Mouse (Mus musculus) c-Kit-negative CD71-positive TER-119-positive erythroid progenitor cells, embryonic 14.5 days (primary cell): Measurements from ENCODE around the gene Txndc17.
"Not testable (repeated sequence)": the region's sequence is repeated elsewhere in the genome, so short reads cannot be mapped to it uniquely, and the experiment has no call there.

Experiments used
- DNase-seq: peaks from one replicate; pipeline ENCODE4 v3.0.0-alpha.2; 2013; ENCODE audit warnings: low read depth, low spot score

The Txndc17 gene

DNA sequence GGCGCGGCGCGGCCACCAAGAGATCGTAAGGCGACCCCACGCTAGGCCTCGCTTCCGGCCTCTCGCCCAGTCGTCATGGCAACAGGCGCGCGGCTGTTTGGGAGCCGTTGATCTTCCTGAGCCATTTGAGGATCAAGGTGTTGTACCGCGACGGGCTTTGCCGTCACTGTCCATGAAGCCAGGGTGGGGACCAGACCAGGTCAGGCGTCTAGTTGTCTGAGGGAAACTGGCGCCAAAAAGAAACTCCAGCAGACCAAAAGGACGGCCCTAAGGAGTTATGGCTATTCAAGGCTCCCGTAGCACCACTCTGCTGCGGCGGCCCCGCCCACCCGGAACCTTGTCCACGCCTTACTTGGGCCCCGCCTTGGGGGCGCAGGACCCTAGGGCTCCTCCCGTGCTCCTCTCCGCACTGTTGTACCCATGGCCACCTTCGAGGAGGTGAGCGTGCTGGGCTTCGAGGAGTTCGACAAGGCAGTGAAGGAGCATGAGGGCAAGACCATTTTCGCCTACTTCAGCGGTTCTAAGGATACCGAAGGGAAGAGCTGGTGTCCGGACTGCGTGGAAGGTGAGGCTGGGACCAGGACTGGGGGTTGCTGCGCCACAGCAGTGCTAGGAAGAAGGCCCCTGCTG is at the start of gene Txndc17, which contains the start of gene 4933427D14Rik:
Gene Txndc17 (plus strand): TSS at position 344 of the 630 bp plus-strand sequence.
Gene 4933427D14Rik (minus strand): TSS at position 256 of the 630 bp plus-strand sequence.
- peak; percentile 73 for DNase-seq

- DNase-seq, result no peak
Measured at GRCm38 (mm10) chr11:72163198-72163597, 44.1 kb upstream of the Txndc17 start.

- no peak for DNase-seq
Measured at GRCm38 (mm10) chr11:72169871-72170270, 37.5 kb upstream of the Txndc17 start.

DNA sequence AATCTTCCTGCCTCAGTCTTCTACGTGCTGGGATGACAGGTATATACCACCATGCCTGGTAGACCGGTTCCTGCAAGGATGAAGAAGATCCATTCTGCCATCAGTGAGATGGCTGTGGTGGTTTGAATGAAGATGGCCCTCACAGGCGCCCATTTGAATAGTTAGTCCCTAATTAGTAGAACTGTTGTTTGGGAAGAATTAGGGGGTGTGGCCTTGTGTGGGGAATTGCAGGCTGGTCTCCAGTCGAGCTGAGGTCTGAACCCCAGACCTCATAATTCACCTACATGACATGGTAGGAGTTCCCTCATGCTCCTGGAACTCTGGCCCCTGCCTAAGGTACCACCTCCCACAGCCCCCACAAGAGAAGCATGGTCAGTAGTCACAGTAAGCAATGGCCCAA is 35.4 kb upstream of the Txndc17 start:
- DNase-seq, result not testable (repeated sequence)

GRCm38 (mm10) chr11:72173506-72173905 is 33.8 kb upstream of the Txndc17 start:
- no peak for DNase-seq

DNA sequence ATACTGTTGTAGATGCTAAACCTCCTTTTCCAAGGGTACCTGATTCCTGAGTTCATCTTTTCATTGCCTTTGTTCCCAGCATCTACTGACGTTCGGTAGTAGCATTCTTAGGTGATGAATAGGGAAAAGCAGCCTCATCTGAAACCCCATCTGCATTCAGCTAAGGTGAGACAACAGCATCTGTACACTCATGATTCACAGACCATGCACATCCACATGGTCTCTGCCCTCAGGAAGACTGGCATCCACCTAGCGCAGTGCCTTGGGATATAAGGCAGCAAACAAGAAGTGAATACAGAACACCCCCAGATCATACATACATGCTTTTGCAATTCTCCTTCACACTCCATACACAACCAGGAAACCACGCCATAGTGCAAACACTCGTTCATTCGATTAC is 32.6 kb upstream of the Txndc17 start:
- no peak for DNase-seq

DNA sequence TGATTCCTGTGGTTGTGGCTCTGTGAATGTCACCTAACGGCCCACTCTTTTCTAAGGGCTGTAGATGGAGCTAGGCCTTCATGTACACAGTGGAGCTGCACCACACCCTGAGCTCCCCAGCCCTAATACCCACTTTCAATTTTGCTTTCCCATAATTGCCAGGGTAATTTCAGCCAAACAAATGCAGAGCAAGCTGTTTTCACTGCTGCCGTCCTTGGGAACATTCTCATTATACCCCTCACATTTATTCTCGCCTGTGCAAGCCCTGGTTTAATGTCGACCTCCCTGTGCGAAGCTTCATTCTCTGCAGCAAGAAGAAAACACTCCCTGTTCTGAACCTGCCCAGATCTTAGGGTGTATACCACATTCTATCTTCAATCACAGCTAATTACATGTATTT is 31.4 kb upstream of the Txndc17 start:
- no peak for DNase-seq

DNA sequence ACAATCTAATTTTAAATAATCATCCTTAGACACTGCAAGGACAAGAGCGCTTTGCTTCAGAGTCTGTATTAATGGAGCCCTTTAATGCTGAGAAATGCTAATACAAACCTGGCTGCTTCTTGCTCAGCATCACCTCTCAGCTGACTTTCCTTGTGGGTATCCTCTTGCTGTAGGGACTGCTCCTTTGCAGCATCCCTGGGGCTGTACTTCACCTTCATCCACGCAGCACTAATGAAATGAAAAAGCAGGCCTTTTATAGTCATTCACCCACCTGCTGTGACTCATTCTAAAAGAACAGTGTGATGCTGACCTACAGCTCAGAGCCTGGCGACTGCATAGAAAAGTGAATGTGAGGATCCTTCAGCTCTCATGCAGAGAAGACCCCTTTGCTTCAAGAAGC is 30.8 kb upstream of the Txndc17 start:
- DNase-seq, result no peak

GRCm38 (mm10) chr11:72180556-72180955 is 26.8 kb upstream of the Txndc17 start:
- DNase-seq, result no peak

GRCm38 (mm10) chr11:72181136-72181535 is 26.2 kb upstream of the Txndc17 start:
- no peak for DNase-seq

DNA sequence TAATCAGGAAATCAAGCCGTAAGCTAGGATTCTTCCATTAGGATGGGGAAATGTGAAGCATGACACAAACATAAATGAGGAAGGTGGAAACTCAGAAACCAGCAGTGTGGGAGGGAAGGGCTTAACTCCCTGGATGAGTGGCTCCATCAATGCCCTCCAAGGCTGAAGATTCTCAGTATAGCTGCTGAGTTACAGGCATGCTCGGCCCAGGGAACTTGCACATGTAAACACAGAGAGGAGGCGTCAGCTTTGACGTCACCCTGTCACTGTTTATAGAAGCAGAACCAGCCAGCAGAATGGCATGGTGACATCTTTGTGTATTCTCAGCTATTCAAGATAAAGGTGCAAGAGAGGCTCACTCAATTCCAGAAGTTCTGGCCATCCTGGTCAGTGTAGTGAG is 23.1 kb upstream of the Txndc17 start:
- no peak for DNase-seq

GRCm38 (mm10) chr11:72190857-72191256 is 16.5 kb upstream of the Txndc17 start:
- no peak for DNase-seq

DNA sequence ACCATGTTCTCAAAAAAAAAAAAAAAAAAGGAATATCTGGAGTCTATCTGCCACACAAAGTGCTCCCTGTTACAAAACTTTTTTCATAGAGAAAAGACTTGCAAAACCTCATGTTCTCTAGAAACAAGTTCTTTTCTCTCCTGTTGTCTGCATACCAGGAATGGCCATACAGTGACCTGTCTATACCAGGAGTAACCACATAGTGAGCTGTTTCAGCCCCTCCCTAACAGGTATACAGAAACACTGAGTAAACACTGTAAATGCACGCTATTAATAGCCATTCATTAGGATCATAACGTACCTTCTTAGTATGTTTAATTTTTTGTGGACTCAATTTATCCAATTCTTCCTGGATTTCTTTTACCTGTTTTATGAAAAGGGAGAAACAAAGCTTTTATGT is 13.1 kb upstream of the Txndc17 start:
- DNase-seq, result no peak

DNA sequence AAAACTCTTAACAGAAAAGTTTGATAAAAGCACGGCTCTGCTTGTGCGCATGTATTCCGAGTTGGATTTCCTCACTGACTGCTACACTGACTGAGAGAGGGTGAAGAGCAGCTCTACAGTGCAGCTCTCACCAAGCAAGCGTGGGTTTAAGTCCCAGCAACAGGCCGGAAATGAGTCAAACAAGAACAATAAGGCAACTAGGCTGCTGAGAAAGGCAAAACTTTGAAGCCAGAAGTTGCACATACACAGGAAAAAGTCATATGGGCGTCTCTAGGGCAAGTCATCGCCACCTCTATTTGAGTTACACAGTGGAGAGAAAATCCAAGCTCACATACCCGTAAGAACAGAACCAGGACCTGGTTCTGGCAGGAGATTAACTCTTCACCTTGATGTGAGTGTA is 10.8 kb upstream of the Txndc17 start:
- no peak for DNase-seq

GRCm38 (mm10) chr11:72203440-72203839 is 3.9 kb upstream of the Txndc17 start:
- no peak for DNase-seq

DNA sequence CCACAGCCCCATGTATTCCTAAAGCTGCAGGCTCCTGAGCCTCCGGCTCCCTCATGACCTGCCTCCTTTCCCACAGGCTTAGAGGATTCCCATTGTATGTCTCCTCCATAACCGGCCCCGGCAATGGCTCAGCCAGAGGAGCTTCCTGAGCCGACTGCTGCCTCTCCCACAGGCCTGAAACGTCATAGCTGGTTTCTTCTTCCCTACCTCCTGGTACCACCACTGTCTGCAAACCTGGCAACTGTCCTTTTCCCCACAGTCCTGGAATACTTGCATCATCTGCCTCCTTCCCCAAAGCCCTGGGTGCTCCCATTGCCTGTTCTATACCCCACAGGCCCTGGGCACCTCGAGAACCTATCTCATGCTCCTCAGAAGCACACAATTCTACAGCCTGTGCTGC is 2.1 kb upstream of the Txndc17 start:
- no peak for DNase-seq

GRCm38 (mm10) chr11:72206341-72207203 is 775 bp upstream of the Txndc17 start, which contains the start of gene Gm43951:
Gm43951 (minus strand) TSS chr11:72206840.
- no peak for DNase-seq

- DNase-seq, result no peak
Measured at GRCm38 (mm10) chr11:72207834-72208377, 559 bp downstream of the Txndc17 start.

DNA sequence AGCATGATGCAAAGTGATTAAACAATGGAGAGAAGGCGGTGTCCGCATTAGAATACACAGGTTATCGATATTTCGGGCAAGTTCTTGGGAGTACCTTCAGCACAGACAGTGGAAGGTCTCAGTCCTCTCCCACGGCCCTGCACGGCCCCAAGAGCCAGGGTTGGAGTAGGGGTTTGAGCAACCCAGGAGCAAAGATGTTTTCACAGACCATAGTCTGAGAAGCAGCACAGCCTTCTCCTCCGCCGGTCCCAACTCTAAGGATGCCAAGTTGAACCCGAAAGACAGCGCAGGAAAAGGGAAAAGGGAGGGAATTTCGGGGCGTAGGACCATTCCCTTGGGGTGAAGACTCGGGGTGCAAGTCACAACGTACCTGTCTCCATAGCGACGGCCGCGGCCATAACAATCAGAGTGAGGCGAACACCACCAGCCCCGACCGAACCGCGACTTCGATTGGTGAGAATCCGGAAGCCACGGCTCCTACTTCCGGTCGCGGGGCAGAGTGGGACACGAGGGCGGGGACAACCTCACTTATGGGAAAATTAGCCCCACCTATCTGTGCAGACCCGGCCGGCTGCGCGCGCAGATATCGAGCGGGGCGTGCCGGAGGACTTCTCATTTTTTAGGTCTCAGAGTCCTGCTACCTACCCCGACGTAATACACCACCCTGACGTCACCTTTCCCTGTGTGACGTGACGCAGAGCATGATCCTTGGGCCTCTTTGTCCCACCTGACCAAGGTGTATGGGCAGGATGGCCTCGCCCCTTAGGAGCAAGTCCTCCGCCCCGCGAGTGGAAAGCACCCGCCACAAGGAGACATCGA is 7.5 kb downstream of the Txndc17 start:
- DNase-seq, result peak; percentile 90

GRCm38 (mm10) chr11:72215410-72215797 is 8.1 kb downstream of the Txndc17 start, which contains the start of gene Med31:
Med31 (minus strand) TSS chr11:72215592.
- DNase-seq, result peak; percentile 46

- no peak for DNase-seq
Measured at GRCm38 (mm10) chr11:72217116-72217515, 9.8 kb downstream of the Txndc17 start.

GRCm38 (mm10) chr11:72221278-72221677 is 13.9 kb downstream of the Txndc17 start:
- DNase-seq, result peak; percentile 54
